Mouse (Mus musculus): Measurements from ENCODE around the gene Vmn1r76.

Vmn1r76 gene

DNA sequence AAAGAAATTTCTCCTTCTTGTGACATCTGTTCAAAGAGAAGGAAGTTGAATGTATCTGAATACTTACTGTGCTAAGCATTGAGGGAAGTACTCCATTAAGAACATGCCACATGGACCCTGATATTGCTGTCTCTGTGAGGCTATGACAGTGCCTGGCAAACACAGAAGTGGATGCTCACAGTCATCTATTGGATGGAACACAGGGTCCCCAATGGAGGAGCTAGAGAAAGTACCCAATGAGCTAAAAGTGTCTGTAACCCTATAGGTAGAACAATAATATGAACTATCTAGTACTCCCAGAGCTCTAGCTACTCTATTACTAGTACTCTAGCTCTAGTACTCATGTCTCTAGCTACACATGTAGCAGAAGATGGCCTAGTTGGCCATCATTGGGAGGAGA is at the start of gene Vmn1r76:
Gene Vmn1r76 (minus strand): TSS at position 101 of the 400 bp plus-strand sequence.
- no peak for DNase-seq (ENCODE audit: low spot score in 2 of 2)

DNA sequence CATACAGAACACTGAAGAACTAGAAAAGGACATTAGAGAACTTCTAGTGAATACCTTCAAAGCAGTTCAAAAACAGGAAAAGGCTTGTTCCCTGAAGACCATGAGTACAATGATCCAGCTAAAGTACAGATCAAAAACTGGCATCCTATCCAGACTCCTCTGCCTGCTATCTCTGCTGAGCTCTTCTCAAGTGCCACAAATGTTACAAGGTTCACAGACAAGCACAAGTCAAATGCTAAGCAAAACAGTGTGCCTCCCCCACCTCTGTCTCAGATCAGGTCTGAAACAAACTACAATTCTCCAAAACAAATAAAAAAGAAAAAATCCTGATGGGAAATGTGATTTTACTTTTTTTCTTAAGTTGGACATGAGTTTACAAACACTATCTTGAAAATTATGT is 34.6 kb upstream of the Vmn1r76 start:
- no peak for DNase-seq (ENCODE audit: low spot score in 2 of 2)

DNA sequence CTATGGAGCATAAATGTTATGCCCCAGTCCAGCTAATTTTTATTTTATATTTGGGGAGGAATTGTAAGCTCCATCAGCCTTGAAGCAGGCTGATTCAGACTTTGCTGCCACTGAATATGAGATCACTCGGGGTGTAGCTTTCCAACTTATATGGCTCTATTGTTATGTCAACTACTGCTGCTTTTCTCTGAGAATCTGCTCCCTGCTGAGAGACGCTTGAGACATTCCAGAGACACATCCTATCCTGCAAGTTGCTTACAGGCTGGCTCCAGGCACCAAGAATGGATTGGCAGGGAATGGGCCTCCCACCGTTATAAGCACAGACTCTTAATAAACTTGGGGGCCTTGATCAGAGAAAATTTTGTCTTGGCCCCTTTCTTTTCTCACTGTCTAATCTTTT is 10.0 kb upstream of the Vmn1r76 start:
- DNase-seq (ENCODE audit: low spot score in 2 of 2) = no peak

DNA sequence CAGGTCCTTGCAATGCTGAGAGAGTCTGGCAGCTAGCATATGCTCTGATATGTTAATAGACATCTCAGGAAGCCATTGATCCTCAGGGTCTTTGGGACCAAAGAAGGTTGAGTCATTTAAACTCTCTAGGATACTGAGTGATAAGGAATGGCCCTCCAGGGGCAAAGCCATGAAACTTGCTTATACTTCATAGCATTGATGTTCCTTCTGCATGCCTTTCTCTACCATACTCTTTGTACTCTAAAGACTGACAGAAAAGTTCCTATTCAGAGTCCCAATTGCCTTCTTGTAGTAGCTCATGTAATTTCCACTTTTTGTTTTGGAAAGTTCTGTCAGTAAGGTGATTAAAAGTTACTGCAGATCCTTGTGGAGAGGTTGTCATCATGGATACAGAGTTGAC is 63.7 kb downstream of the Vmn1r76 start, which contains the start of gene Vmn1r75:
Gene Vmn1r75 (plus strand): TSS at position 301 of the 400 bp plus-strand sequence.
- no peak for DNase-seq (ENCODE audit: low spot score in 2 of 2)

Data from right cerebral cortex, postnatal 36 days (tissue).